ENCODE assay signal across 20 mouse cellular contexts in genomic region chr2:13038772-13039171, GRCm38 (mm10).
DNase-seq lines count a peak whose midpoint lies in the region; ATAC-seq lines count a peak whose summit lies in the region.
"Had no signal": no experiment of that assay in that cellular context is flagged by ENCODE, and none has a peak within 500 bp of the region (broad histone marks: within the 10 kb centered on the region; RNA-seq: fewer than 3 reads in every experiment).

No protein-coding gene starts in this region.

- peak; percentile 87 for ATAC-seq in frontal cortex, adult (ENCODE audit: low TSS enrichment)
- ATAC-seq: hindbrain, postnatal 0 days; intestine, embryonic 16.5 days; liver, embryonic 12.5 days had no signal

- DNase-seq in frontal cortex, postnatal 14 days (ENCODE audit: low spot score in 2 of 2): no peak
- peak; percentile 8 for DNase-seq in 3134 (ENCODE audit: extremely low read depth, insufficient read length, low spot score)
- DNase-seq in Muller cell, postnatal 12 days (ENCODE audit: inconsistent ontology term): peak; percentile 74
- peak; percentile 18 for DNase-seq in brain, embryonic 18.5 days (ENCODE audit: low read depth, low spot score)
- no peak for DNase-seq in cerebellum, postnatal 4 days (ENCODE audit: low spot score in 2 of 2)
- DNase-seq in frontal cortex, postnatal 10 days (ENCODE audit: low spot score in 2 of 2): no peak
- DNase-seq: adrenal gland, adult 2 months; cerebellum, adult 8-10 months; gastrocnemius, postnatal 10 days; heart, adult 18-20 months; heart, postnatal 14 days; kidney, adult 9 months; kidney, postnatal 14 days; lung, adult 2 months; lung, postnatal 14 days; right cerebral cortex, postnatal 14 days had no signal

Comparison
In these comparisons a context has a peak if more than half of its experiments do, and no peak if none do; other contexts are left out.
1. DNase-seq: peak in 3134 (single experiment), Muller cell, postnatal 12 days (single experiment) and brain, embryonic 18.5 days (single experiment); none in frontal cortex, postnatal 14 days (0 of 2), cerebellum, postnatal 4 days (0 of 2) and frontal cortex, postnatal 10 days (0 of 2).